Mouse (Mus musculus) layer of hippocampus, adult 9-11 months (tissue): Measurements from ENCODE around the gene Nup62.

Source experiments
- DNase-seq: peaks from one replicate; pipeline ENCODE4 v3.0.0; 2022

Nup62 gene

DNA sequence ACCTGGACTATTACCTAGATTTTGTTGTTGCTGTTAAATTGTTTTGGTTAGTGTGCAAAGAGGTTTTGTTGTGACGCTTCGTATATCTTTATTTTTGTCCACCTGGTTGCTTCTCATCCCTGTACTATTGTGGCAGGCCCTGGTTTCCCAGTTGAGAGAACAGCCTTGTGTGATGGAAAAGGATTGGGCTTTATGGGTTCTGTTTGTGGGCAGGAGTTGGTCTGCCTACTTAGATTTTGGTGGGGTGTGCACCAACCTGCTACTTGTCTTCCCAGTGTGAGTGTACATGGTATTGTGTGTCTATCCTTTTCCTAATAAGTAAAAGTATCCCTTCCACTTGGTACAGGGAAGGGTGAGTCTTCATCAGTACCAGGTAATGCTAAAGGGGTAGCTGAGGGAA lies 3.5 kb downstream of the Nup62 start:
- DNase-seq, result no peak

- DNase-seq, result no peak
Measured at GRCm38 (mm10) chr7:44819863-44820262, 4.0 kb downstream of the Nup62 start.

DNA sequence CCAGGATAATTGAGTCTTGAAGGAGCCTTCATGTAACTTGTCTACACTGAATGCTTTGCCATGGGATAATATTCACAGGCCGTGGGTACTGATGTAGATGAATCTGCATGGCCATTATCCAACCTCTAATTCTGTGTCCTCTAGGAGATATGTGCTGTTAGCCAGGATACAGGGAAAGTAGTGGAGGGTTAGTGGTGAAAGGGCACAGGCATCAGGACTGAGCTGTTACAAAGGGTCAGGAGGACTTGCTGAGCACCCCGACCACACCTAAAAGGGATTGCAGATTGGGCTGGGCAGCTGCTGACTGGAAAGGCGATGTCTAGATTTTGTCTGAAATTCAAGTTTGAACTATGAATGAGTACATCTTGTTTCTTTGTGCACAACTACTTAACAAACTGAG lies 4.6 kb downstream of the Nup62 start:
- DNase-seq, result no peak

DNA sequence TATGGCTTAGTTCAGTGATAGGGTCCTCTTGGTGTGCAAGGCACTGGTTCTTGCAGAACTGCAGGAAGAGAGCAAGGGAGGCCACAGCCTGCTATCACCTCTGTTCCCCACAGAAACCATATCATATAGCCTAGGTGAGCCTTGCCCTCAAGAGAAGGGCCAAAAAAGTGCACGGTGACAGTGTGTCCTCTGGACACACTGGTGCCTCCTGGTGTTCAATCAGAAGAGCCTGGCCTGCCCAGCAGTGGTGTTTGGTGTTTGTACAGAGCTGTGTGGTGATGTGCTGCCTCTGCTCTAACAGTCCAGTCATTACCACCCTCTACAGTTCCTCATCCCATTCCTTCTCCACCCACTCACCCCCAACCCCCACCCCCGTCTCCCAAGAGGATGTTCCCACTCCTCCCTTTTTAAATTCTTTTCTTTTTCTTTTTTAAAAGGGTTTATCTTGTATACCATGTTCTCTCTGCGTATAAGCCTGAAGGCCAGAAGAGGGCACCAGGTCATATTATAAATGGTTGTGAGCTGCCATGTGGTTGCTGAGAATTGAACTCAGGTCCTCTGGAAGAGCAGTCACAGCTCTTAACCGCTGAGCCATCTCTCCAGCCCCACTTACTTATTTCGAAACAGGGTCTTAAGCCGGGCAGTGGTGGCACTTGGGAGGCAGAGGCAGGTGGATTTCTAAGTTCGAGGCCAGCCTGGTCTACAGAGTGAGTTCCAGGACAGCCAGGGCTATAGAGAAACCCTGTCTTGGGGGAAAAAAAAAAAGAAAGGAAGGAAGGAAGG lies 6.0 kb downstream of the Nup62 start:
- DNase-seq, result peak; percentile 1

DNA sequence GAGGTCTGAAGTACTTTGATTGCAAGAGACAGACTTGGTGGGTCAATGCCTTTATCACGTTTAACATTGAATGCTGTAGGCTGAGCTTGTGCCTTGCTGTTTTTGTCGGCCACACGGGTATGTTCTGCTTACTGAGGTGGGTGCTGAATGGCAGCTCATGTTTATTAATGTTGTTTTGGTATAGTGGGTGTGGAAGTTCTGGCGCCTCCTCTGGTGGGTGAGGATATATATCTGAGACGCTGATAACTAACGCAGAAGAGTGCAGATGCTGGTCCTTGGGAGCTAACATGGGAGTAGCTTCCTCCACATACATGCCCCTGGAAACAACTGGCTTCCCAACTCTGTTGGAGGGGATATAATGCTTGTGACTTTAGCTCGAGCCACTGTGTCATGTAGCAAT lies 7.5 kb downstream of the Nup62 start:
- DNase-seq, result peak; percentile 8

DNA sequence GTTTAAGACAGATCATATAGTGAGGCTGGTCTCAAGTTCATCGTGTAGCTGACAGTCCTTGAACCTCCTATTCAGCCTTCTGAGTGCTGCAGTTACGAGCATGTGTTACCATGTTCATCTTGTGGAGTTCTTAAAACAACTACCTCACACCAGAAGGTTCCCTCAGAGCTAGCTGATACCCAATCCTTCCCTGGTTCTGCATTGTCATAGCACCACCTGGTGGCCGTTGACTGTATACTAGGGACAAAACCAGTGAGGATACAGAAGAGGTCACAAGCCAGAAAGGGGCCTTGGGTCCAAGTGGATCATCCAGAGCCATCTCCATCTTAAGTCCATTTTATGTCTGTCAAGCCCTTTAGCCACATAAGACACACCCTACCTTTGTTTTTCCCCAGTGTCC lies 9.0 kb downstream of the Nup62 start:
- DNase-seq, result peak; percentile 64

DNA sequence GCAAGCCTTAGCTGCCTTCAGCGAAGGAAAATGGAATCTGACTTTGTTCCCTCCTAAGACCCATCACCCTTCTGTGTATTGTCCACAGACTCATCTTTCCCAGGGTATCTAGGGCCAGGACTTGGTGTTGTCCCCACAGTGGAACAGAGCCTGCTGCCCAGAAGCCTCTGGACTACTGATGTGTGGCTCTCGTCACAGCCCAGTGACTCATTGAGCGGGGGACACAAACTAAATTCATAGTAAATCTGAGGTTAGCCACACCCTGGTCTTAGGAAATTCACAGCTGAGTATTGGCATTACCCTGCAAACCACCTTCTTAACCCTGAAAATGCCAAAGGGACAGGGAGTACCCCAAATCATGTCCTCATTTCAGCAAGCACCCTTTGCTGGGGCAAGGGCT lies 10.9 kb downstream of the Nup62 start:
- no peak for DNase-seq

GRCm38 (mm10) chr7:44828706-44829105 lies 12.8 kb downstream of the Nup62 start:
- peak; percentile 1 for DNase-seq

GRCm38 (mm10) chr7:44832763-44833162 lies 16.9 kb downstream of the Nup62 start:
- DNase-seq, result no peak

DNA sequence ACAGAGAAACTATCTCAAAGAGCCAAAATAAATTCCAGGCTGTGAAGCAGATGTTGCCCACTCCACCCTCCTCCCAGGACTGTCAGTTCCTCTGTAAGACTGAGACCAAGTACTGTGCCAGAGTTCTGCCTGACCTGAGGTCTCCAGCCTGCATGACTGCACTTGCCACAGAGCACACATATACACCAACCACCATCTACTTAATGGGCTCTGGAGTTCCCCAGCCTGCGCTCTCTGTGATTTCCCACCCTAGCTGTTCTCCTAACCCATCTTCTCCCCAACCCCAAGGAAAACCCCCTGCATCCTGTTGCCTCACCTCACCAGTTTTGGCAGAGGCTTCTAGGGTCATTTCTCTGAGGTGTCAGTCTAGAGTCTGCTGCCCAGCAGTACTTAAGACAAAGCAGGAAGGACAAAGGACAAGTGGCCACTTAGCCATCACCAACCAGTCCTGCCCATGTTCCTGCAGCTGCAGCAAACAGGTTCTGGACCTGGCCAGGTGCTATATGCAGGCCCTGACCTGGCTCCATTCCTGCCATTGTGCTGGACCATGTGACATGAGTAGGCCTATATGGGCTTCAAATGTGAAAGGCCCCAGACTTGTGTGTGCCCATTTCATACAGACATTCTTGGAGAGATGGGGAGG lies 19.6 kb downstream of the Nup62 start:
- DNase-seq, result no peak

DNA sequence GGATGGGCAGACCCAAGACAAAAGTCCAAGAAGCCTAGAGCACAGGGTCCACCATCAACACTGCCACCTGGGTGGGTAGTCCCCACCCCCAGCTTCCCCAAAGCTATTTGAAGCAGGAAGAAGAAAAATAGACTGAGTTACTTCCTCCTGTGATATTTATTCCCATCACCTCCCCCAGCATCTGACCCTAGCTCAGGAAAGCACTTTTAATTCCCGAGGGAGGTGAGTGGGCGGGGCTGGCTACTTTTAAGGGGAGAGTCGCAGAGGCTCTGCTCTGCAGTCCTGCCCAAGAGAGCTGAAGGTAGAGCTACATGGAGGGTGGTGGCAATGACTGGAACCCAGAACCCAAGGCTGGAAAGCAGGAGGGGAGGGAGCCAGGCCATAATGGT lies 20.1 kb downstream of the Nup62 start:
- peak; percentile 51 for DNase-seq

- DNase-seq, result no peak
Measured at GRCm38 (mm10) chr7:44836423-44837053, 20.6 kb downstream of the Nup62 start.

- no peak for DNase-seq
Measured at GRCm38 (mm10) chr7:44838073-44838472, 22.2 kb downstream of the Nup62 start.

DNA sequence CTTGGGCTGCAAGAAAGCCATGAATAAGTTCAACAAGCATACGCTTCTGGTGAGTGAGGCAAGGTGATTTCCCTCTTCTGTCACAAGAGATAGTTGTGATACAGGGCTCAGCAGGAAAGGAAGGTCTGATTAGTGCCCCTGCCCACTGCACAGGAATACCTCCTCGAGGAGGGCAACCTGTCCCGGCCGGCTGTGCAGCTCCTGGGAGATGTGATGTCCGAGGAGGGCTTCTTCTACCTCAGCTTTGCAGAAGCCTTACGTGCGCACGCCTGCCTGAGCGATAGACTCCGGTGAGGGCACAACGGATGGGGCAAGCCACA lies 23.2 kb downstream of the Nup62 start:
- DNase-seq, result no peak

GRCm38 (mm10) chr7:44839491-44840191 lies 23.8 kb downstream of the Nup62 start:
- peak; percentile 60 for DNase-seq

GRCm38 (mm10) chr7:44840426-44840825 lies 24.5 kb downstream of the Nup62 start:
- DNase-seq, result peak; percentile 52

DNA sequence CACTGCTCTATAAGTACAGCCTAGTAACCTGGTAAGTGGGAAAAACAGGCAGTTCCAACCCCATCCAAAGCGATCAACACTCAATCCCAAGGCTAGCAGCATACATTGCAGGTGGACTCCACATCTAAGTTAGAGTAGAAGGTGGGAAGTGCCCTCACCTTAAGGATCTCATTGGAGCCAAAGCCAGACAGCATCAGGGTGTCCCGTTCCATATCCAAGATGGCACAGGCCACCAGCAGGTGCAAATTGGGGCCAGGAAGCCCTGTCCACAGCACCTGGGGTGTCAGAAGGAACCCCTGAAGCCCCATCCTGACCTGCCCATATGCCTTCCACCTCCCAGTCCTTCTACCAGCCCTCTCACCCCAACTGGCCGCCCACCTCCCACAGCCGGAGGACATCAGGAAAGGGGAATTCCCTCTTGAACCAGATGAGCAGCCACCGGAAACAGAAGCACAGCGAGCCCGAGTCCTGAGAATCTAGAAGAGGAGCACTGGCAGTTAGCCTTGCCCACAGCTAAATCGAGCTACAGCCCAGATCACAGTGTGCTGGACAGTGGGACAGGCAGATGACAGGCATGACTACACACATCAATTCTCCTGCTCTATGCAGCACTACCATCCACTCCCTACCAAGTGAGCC lies 26.1 kb downstream of the Nup62 start:
- no peak for DNase-seq

DNA sequence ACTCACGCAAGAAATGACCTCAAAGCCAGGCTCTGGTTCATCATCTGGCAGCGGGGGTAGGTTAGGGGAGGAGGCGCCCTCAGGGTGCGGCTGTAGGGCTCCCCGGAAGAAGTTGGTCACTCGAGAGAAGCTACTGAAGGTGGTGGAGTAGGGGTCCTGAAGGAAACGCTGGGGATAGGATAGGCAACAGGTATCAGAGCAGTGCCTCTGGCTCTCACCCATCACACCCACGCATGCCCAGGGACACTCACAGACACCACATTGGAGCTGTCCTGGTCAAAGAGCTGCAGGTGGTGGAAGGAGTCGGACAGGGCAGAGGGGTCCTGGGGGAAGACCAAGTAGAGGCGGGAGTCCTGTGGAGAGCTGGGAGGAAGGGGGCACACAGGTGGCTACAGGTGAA lies 29.1 kb downstream of the Nup62 start:
- no peak for DNase-seq

DNA sequence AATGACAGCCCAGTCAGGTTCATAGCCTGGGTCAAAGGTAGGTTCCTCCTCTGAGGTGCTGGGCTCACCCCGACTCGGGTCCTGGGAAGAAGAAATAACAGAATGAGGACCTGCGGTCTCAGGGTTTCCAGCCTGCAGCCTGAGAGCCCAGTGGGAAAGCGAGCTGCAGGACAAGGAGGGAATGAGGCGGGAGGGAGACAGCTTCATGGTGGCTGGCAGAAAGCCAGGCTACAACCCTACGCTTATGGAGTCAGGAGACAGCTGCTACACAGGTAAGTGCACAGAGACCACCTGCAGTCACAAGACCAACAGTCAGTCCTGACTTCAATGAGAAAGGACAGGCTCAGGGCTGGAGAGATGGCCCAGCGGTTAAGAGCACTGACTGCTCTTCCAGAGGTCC lies 30.9 kb downstream of the Nup62 start:
- peak; percentile 36 for DNase-seq

GRCm38 (mm10) chr7:44847772-44848171 lies 31.9 kb downstream of the Nup62 start:
- peak; percentile 35 for DNase-seq

- DNase-seq, result peak; percentile 100
Measured at GRCm38 (mm10) chr7:44848561-44849415, 32.9 kb downstream of the Nup62 start, which contains the start of the genes Akt1s1 and Tbc1d17. Akt1s1 (plus strand) TSS chr7:44848991. Tbc1d17 (minus strand) TSS chr7:44849079.
